Mouse (Mus musculus): ENCODE measurements around the gene Pigc.

Pigc gene

DNA sequence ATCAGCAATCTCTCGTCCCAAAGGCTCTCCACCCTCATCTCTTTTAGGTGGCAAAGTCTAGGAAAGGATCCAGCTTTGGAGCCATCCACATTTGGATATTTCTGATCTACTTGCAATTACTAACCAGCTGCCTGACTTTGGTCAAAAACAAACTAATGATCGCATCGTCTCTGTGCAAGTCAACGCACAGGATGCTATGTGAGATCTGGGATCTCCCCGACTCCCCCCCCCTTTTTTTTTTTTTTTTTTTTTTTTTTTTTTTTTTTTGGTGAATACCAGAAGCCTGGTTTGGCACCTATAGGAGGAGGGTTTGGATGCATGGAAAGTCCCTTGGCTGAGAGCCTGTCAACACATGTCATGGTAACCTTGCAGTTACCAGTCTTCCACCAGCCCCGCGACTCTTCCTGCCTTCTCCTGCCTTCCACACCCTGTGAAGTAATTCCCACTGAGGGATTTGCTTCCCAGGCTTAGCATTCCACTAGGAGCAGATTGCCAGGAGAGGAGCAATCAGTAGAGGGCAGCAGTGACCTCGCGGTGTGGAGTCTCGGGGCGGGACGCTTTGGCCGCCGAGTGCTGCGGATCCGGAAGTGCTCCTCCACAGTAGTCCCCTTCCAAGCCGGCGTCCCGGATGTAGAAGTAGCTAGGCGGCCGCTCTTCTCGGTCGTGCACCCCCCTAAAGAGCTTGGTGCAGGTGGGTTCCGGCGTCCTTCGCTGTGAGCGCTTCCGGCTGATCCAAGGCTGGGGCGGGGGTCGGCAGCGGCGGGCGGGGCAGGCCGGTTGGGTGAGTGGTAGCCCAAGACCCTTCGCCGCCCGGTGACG, at the start of gene Pigc:
TSS of gene Pigc (plus strand) at position 598 of the 819 bp plus-strand sequence.
- peak; percentile 30 for DNase-seq (ENCODE audit: extremely low read depth, low read depth, low spot score)

DNA sequence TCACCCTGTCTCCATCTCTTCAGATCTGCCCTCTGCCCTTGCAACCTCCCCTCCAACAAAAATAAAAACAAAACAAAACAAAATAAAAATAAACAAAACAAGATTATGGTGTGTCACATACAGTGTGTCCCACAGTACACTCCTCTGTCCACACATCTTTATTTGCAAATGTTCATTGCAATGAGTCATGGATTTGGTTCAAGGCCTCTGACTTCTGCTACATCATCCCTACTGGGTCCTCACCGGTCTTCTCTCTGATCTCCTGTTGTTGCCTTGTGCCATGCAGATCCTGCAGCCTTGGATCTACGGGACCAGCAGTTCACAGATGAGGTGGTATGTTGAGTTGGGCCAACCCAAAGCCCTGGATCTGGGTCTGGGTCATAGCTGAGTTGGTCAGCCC, 49.4 kb upstream of the Pigc start:
- no peak for DNase-seq (ENCODE audit: extremely low read depth, low read depth, low spot score)

DNA sequence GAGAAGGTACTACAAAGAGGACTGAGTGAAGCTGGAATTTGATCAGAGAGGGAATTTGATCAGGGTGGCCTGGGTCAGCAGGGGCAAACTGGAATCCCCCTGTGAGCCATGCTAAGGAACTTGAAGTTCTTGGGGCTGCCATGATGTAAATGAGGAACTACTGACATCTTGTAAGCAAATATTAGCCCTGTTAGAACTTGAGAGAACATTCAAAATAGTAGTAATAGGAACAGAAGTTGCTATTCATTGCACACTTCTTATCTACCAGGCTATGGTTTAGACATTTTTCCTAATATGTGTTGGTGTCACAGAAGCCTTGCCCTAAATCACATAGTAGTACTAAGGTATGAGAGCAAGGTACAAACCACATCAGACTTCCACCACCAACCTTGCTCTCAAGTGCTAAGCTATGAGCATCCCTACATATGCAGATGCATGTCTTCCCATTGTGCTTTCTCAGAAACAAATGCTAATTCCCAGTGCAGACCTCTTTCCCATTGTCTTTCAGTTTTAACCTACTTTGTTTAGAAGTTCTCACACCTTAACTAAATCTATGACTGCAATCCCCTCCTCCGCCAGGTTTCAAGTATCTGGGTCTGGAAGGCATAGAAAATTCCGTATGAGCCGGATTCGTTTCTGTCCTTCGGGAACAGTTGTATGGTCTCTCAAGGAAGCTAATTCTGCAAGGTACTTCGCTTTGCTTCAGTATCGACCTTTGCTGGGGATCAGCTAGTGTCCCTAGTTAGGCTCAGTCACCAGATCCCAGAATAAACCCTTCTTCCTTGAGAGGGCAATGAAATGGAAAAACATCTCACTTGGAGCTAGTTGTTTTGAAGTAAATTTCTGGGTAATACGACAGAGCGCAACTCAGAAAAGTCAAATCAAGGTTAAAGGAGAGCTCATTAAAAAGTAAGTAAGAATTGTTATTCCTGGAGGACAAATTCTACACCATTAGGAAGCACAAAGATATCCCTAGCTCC, 48.2 kb upstream of the Pigc start:
- DNase-seq (ENCODE audit: extremely low read depth, low read depth, low spot score): no peak

DNA sequence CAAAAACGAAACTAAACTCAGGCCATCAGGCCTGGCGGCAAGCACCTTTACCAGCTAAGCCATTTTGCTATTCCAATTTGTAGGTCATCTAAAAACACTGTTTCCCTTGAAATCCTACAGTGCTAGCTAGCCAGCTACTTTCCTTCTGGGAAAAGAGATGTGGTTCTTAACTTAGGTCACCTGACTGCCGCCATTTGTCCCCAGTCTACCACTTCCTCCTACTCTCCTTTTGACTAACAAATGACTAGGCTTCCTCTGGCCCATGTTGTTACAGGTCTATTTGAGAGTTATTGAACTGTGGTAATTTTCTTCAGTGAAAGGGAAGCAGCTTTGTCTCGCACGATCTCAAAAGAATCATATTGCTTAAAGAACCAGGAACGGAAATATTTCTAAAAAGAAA, 47.1 kb upstream of the Pigc start:
- DNase-seq (ENCODE audit: extremely low read depth, low read depth, low spot score): no peak

DNA sequence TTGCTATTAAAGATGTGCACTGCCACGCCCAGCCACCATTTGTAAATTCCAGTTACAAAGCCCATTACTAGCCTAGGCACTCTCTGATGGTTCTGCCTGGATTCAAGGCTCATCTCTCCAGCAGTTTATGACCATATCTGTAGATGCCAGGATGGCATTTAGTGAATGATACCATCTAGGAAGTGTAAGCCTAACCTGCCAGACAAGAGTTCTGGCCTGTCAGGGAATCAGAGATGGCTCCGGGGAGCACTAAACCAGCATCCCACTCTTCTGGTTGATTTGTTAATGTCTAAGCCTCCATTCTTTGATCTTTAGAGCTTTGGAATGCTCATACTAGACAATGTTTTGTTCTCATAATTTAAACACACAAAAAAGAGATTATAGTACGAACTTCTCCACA, 44.7 kb upstream of the Pigc start:
- peak; percentile 62 for DNase-seq (ENCODE audit: extremely low read depth, low read depth, low spot score)

DNA sequence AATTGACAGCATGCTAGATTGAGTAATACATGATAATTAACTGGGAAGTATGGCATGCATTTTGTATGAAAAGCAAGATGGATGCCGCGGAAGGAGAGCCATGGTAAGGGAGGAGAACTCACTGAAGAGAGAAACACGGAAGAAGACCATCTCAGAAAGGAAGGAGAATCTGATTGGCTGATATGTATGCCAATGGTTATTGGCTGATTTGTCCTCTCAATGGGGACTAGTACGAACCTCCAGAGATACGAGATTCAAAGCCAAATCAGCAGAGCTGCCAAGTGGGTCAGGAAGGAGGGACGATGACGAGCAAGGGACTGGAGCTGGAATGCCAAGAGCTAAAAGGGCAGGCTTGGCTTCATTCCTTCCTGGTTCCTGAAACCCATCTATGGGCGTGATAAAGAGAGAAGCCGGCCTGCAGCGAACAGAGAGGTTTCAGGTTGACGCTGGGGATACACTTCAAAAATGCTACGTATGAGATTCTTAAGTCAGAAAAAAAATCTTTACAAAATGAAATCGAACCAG, 43.6 kb upstream of the Pigc start:
- DNase-seq (ENCODE audit: extremely low read depth, low read depth, low spot score): no peak

DNA sequence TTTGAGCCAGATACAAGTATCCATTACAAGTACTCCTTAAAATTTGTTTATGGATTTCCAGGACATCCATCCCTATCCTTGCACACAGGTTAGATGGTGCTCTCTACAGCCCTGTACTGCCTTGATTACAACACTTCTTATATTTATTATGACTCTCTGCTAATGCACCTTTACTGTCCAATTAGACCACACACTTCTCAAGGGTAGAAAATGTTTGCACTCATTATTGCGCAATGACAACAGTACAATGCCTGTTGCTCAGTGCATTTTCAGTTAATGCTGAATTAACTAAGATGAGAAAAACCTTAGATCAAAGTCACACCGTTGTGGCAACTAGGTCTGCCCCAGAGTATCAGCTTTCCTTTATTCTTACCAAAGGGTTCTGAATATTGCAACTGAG, 41.0 kb upstream of the Pigc start:
- no peak for DNase-seq (ENCODE audit: extremely low read depth, low read depth, low spot score)

DNA sequence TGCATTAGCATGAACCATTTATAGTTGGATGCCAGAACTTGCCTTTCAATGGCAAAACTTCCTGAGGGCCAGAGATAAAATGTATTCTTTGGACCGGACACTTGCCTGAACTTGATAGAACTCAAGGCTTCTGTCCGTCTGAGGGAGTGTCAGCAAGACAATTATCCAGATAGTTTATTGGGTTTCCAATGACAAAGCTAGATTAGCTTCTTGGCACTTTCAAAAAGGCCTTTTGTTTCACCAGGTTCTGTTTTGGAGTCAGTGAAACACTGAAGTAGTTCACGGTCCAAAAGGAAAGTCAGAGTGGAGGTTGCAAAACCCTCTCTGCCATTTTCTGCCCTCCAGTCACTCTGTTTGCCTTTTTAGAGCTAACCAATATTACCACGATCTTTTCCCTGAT, 37.7 kb upstream of the Pigc start:
- peak; percentile 81 for DNase-seq (ENCODE audit: extremely low read depth, low read depth, low spot score)

DNA sequence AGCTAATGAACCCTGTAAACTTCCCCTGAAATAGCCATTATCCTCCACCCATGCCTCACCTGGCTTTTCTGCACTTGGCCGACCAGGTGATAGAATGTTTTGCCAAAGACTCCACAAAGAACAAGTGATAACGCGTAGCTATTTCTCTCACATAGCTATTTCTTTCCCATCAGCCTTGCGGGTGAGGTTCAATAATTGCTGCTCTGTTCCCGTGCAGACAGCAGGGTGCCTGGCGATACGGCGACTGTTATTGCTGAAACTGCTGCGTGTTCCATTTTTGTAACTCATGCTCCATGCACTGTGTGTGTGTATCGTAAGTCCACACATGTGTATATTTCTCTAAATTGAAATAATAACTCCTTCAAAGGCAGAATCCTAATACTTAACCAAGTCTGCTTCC, 37.2 kb upstream of the Pigc start:
- DNase-seq (ENCODE audit: extremely low read depth, low read depth, low spot score): no peak

DNA sequence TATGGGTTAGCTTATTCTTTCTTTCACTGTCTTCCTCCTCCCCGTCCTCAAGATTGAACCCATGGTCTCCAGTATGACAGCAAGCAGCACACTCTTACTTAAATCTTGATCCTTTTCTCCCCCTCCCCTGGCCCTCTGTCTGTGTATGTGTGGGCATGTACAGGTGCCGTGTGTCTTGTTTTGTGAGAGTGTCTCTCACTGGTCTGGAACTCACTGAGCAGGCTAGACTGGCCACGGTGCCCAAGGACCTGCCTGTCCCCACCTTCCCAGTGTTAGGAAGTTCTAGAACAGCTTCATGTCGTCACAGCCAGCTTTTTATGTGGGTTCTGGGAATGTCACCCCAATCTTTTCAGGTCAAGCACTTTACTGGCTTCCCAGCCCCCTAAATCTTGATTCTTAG, 36.7 kb upstream of the Pigc start:
- no peak for DNase-seq (ENCODE audit: extremely low read depth, low read depth, low spot score)

DNA sequence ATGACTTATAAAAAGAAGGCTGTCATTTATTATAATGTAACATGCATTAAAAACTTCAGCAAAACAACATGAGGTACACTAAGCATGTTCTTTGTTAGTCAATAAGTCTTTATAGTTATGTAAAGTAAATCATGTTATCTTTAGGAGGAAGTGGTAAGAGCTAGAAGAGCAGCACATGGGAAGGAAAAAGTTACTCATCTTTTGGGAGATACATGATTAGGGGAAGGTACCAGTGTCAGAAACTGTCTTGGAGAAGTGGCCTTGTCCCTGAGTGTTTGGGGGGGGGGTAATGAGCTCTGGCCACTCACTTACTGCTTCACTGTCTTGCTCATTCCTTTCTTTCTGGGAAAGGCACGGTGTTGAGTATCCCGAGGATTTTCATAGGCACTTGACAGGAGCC, 26.9 kb upstream of the Pigc start:
- DNase-seq (ENCODE audit: extremely low read depth, low read depth, low spot score): no peak

DNA sequence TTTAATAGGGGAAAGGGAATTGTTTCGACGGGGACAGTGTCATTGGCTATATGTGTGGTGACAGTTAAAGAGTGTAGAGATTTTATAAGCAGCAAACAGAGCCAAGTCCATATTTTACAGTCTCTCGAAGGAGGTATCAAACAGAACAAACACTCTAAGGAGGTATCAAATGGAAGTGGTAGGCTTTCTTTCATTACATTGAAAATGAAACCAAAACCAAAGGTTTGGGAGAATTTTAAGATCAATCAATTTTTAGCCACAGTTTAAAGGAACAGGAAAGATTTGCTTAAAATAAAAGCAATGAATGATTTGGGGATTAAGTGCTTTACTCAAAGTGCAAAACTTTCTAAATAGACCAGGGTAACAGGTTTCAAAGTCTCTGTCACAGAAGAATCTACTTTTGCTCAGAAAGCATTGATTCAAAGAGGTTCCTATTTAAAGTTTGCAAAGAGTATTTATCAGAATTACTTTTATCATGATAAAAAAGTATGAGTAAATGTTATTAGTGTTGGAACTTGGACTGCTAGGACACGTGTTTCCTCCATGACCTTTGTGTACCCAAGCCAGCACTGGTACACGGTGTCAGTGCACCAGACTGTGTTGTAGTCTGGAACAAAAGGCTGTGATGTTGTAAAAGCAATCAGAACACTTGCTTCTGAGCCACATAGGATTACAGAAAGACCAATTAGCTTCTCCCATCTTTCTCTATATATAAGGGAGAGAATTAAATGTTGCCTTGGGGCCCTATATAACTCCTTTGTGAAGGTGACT, 17.8 kb upstream of the Pigc start:
- no peak for DNase-seq (ENCODE audit: extremely low read depth, low read depth, low spot score)

DNA sequence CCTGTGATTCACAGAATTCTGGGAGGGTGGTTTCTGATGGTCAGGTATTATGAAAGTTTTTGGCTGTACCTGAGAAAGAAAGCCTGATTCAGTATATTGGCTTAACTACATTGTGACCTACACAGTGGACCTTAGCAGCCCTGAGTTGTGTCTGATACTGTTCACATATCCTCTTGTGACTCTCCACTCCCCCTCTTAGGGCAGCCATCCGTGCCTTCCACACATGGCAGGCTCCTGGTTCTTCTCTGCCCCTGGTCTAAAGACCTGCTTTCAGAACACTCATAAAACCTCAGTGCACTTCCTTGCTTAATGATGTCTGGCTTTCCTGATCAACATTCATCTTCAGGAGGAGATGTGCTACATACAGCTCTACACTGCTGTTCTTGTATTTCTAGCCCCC, 16.4 kb upstream of the Pigc start:
- DNase-seq (ENCODE audit: extremely low read depth, low read depth, low spot score): no peak

DNA sequence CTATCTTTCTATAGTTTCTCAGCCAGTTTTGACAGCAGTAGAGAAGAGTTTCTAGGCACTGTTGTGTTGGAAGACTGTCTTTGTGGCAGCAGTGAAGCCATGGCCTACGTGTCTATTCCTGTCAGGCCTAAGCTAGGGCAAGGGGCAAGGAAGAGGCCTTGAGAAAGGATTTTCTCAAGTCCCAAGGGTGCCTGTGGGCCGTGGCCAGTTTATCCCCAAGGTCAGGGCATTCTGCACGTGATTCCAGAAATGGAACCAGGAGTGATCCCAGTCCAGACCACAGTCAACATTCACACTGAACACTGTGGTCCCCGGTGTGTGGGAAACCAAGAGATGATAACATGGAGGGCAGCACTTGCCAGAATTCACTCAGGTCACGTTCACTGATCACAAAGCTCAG, 13.1 kb upstream of the Pigc start:
- no peak for DNase-seq (ENCODE audit: extremely low read depth, low read depth, low spot score)

DNA sequence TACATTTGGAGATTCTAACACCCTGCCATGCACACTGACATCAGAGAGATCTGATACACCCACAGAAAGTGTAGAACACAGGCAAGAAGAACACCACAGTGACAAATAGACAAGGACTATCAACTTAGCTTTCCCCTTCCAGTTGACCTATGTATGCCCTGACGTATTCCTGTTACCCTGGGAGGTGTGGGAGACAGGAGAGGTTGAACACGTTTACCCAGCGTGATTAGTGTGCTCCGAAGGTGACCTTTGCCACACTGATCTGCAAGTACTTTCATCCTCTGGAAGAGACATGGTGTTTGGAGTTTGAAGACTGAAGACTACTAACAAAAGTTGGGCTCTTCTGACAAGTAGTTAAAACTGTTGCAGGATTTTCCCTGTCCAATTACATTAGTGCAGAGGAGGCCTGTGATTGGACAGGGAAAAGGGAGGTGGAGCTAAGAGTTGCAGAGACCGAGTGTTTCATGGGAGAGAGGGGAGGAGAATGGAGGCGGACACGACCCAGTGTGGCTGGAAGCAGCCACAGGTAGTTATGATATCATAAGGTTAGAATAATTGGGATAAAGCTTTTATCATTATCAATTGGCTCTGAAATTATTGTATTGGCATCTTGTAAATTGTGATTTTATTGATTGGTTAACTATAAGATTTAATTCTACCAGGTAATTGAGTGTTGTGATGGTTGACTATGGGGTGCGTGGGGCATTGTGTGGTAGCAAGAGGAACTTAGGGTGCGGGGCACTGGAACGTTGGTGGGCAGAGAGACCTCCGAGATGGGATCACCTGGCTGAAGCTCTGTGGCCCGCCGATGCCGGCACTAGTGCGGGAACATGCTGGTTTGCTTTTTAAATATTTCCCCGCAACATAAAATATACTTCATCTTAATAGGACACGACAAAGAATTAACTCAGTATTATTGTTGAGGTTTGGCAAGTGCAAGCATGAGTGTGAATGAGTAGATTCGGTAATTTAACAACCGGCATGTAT, 10.7 kb upstream of the Pigc start:
- no peak for DNase-seq (ENCODE audit: extremely low read depth, low read depth, low spot score)

DNA sequence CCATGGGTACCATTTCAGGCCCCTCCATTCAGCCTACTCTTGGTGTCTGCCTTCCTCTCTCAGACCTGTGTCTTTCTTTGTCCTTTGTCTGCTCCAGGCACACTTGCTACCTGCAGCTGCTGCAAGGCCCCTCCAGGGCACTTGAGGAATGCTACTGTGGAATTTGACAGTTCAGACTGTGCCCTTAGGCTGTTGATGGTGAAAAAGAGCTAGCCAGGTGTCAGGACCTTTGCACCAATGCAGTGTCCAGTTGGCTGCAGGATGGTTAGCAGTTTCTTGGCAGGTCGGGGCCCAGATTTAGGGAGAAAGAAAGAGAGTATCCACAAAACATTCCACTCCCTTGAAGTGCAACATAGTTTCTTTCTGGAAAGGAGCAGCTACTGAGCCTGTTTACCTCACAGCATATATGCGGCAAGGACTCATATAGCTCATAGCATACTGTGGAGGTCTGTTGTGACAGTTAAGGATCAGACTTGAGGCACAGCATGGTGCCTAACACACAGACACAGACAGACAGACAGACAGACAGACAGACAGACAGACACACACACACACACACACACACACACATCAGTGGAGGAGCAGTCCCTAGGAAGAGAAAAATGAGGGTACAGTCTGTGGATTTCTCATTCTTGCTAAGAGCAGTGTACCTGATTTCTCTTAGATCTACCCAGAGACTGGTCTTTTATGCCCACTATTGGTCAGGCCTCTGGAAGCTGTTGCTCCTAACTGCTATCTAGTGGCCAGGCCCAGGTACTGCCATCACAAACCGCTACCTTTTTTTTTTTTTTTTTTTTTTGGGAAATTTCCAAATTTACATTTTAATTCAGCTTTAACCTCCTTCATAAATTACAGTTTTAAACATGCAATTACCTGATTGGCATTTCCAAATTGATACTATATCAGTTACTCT, 6.3 kb upstream of the Pigc start:
- DNase-seq (ENCODE audit: extremely low read depth, low read depth, low spot score): no peak

DNA sequence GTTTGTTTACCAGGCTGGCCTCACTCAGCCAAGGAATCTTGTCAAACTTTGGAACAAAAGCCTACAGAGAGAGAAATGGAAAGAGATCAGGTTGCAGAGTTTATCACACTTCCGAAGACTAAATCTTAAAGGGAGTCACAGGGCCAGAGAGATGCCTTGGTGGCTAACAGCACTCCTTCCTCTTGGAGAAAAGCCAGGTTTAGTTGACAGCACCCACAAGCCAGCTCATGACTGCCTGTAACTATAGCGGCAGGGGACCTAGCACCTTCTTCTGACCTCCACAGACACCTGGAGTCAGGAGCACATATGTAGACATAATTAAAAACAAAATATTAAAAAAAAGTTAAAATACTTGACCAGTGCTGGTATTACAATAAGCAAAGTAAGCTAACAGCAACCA, 1.1 kb upstream of the Pigc start:
- DNase-seq (ENCODE audit: extremely low read depth, low read depth, low spot score): no peak

DNA sequence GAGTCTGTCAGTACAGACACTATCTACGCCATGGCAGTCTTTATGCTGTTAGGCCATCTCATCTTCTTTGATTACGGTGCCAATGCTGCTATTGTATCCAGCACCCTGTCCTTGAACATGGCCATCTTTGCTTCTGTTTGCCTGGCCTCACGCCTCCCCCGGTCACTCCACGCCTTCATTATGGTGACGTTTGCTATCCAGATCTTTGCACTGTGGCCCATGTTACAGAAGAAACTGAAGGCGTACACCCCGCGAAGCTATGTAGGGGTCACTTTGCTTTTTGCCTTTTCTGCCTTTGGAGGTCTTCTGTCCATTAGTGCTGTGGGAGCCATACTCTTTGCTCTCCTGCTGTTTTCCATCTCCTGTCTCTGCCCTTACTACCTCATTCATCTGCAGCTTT, 1.9 kb downstream of the Pigc start:
- DNase-seq (ENCODE audit: extremely low read depth, low read depth, low spot score): no peak

DNA sequence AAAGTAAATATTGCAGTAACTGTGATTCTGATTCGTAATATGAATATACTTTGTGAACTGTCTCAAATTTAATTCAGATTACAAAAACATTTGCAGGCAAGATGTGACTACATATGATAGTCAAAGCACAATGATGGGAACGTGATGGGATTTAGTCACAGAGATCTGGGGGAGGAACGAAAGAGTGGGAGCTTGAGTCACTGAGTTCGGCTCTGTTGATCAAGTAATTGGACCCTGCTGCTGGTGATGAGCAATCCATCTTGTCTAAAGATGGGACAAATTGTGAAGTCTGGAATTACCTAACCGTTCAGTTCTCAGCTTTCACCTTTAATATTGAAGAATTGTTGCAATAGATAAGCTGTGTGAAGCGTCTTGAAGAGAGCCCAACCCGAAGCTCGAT, 3.2 kb downstream of the Pigc start:
- DNase-seq (ENCODE audit: extremely low read depth, low read depth, low spot score): no peak

Data from fat pad, adult 2 months (tissue).